Comparison of ENCODE assay signal across 8 mouse cellular contexts in the genomic region with DNA sequence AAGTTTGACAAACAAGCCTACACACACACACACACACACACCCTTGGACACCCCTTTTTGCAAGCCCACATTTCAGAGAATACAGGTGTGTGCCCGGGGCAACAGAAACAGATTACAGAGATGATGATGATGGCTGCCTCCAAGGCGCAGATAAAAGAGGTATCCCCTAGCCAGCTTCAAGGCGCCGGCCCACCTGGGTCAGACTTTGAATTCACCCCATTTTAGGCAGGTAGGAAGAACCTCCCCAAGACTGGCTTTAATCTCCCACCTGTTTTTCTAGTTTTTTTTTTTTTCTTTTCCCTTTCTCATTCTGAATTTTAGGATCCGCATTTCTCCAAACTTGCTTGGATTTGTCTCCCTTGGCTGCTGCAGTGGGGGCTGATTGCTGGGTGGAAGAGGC. TPM values are rescaled to one million over a fixed set of nuclear protein-coding genes. Genes with fewer than 3 reads are reported as not detected.
DNase-seq lines count a peak whose midpoint lies in the region; ATAC-seq and TF ChIP-seq lines count a peak whose summit lies in the region.

No protein-coding gene starts in this region.

- H3K27ac ChIP-seq in limb, embryonic 14.5 days (replicated peaks; ENCODE audit: low read depth, low read length) = no peak overlapping the region
- H3K27ac ChIP-seq in stomach, postnatal 0 days (replicated peaks) = no peak overlapping the region; the same call in 1 of the 2 replicates

- no peak for TF ChIP-seq CTCF in stomach, postnatal 0 days (IDR thresholded peaks at IDR 0.05; ENCODE audit: low read depth)

- peak overlapping the region; percentile 95 for H3K4me3 ChIP-seq in megakaryocyte, embryonic 14.5 days (replicated peaks)
- peak overlapping the region; percentile 81 for H3K4me3 ChIP-seq in limb, embryonic 14.5 days (replicated peaks; ENCODE audit: low read length)
- H3K4me3 ChIP-seq in stomach, postnatal 0 days (ENCODE audit: low read depth, low read length) = peak overlapping the region; percentile 80

- H3K27me3 ChIP-seq in megakaryocyte, embryonic 14.5 days (replicated peaks) = peaks cover 6% of the 10 kb centered on the region
- no peaks in the 10 kb centered on the region for H3K27me3 ChIP-seq in limb, embryonic 14.5 days (ENCODE audit: control insufficient read depth, insufficient read depth, low read length)
- no peaks in the 10 kb centered on the region for H3K27me3 ChIP-seq in stomach, postnatal 0 days (ENCODE audit: control insufficient read depth, insufficient read depth, low read length)

- no peaks in the 10 kb centered on the region for H3K9me3 ChIP-seq in megakaryocyte, embryonic 14.5 days
- H3K9me3 ChIP-seq in limb, embryonic 14.5 days (ENCODE audit: control insufficient read depth, low read length) = no peaks in the 10 kb centered on the region
- no peaks in the 10 kb centered on the region for H3K9me3 ChIP-seq in stomach, postnatal 0 days (ENCODE audit: control insufficient read depth, low read length)

- H3K4me1 ChIP-seq in megakaryocyte, embryonic 14.5 days = peaks cover 19% of the 10 kb centered on the region
- peaks cover 29% of the 10 kb centered on the region for H3K4me1 ChIP-seq in limb, embryonic 14.5 days (ENCODE audit: control insufficient read depth, insufficient read depth, low read length)
- no peaks in the 10 kb centered on the region; the same call in 1 of the 2 replicates for H3K4me1 ChIP-seq in stomach, postnatal 0 days (replicated peaks; ENCODE audit: control insufficient read depth, insufficient read depth)

- 24% methylated on average over 5 of the region's 5 CpGs for WGBS in limb, embryonic 14.5 days
- 27% methylated on average over 5 of the region's 5 CpGs for WGBS in stomach, postnatal 0 days

- peak; percentile 14 for DNase-seq in CD4-positive, CD25-positive, alpha-beta regulatory T cell, adult 2 months (ENCODE audit: low read depth, low spot score)
- DNase-seq in limb, embryonic 14.5 days (ENCODE audit: low spot score) = no peak
- DNase-seq in stomach, postnatal 0 days (ENCODE audit: low spot score) = no peak
- no peak for DNase-seq in urinary bladder, postnatal 10 days (ENCODE audit: low spot score)
- no peak for DNase-seq in left cerebral cortex, adult 11 months (ENCODE audit: low spot score)

- ATAC-seq in CD4-positive, CD25-positive, alpha-beta regulatory T cell, adult 4 months = no peak
- ATAC-seq in megakaryocyte, adult 5-6 weeks (ENCODE audit: poor library complexity, severe bottlenecking) = no peak
- ATAC-seq in limb, embryonic 14.5 days (ENCODE audit: low FRiP score, low read depth) = no peak
- no peak for ATAC-seq in stomach, postnatal 0 days (ENCODE audit: low FRiP score, low TSS enrichment)

- no peak for TF ChIP-seq POLR2A in limb, embryonic 14.5 days (IDR thresholded peaks at IDR 0.05; ENCODE audit: borderline replicate concordance, extremely low read depth, insufficient read depth, insufficient read length)

- TF ChIP-seq EP300 in stomach, postnatal 0 days (optimal IDR thresholded peaks at IDR 0.05) = no peak

- peak overlapping the region; percentile 88 for H3K4me2 ChIP-seq in limb, embryonic 14.5 days (replicated peaks; ENCODE audit: low read depth, low read length, severe bottlenecking)
- peak overlapping the region; percentile 92 for H3K4me2 ChIP-seq in stomach, postnatal 0 days (replicated peaks; ENCODE audit: low read depth)

- H3K36me3 ChIP-seq in megakaryocyte, embryonic 14.5 days (replicated peaks; ENCODE audit: low read length) = peaks cover 10% of the 10 kb centered on the region
- H3K36me3 ChIP-seq in limb, embryonic 14.5 days (ENCODE audit: control insufficient read depth, insufficient read depth, low read length) = peaks cover 5% of the 10 kb centered on the region; the same call in 1 of the 2 replicates
- H3K36me3 ChIP-seq in stomach, postnatal 0 days (ENCODE audit: control insufficient read depth, insufficient read depth, low read length) = no peaks in the 10 kb centered on the region; the same call in 1 of the 2 replicates

- peak overlapping the region; percentile 78 for H3K9ac ChIP-seq in limb, embryonic 14.5 days (ENCODE audit: low read depth, low read length, severe bottlenecking)
- peak overlapping the region; percentile 78 for H3K9ac ChIP-seq in stomach, postnatal 0 days (ENCODE audit: low read length)

RNA-seq across cellular contexts. Expression of gene Sh3rf1, which starts 0.4 kb away (rescaled TPM):
- 1 to 10 TPM; 7.4 to 8.0 TPM for polyA plus RNA-seq in CD4-positive, CD25-positive, alpha-beta regulatory T cell, adult 4 months (2017; shearing (Covaris generic))
- 1.3 and 1.6 TPM in 2 replicates for polyA plus RNA-seq in megakaryocyte, embryonic 14.5 days (2012; ENCODE audit: insufficient read depth, low replicate concordance)
- total RNA-seq in megakaryocyte, adult 5-6 weeks (2015) = 2.7 TPM in 2 replicates
- total RNA-seq in megakaryocyte, adult 5-6 weeks (2017) = 1.8 and 2.6 TPM in 2 replicates
- polyA plus RNA-seq in limb, embryonic 14.5 days (2012; rRNA removed) = 8.8 and 9.9 TPM in 2 replicates
- polyA plus RNA-seq in limb, embryonic 14.5 days (2014; fragmentation: Nextera tagmentation; extraction: Ambion mirVana) = 12.8 and 15.2 TPM in 2 replicates
- polyA plus RNA-seq in stomach, postnatal 0 days (2015; fragmentation: Nextera tagmentation; extraction: Ambion mirVana) = 4.8 and 5.0 TPM in 2 replicates
